Mouse (Mus musculus) cerebellum, adult 2 months (tissue): ENCODE results near the gene Hoxb8.

Experiments
- CTCF ChIP-seq: fragments of 200-500 bp; IDR thresholded peaks from 2 replicates; pipeline ENCODE4 v1.5.1; 2011; ENCODE audit warnings: low read depth, mild to moderate bottlenecking, control low read depth, low read length, moderate library complexity, borderline replicate concordance; ENCODE audit not compliant: insufficient read depth
- POLR2A ChIP-seq: fragments of 200-500 bp; IDR thresholded peaks from 2 replicates; pipeline ENCODE4 v1.6.1; 2011; ENCODE audit warnings: low read length, control low read depth, borderline replicate concordance; ENCODE audit not compliant: insufficient read depth

GRCm38 (mm10) chr11:96284041-96284749, 2.5 kb downstream of the Hoxb8 start:
- TF ChIP-seq CTCF, result no peak
- TF ChIP-seq POLR2A, result no peak
